Mouse (Mus musculus): ENCODE measurements around the gene Cldn19. TPM values are rescaled to one million over a fixed set of nuclear protein-coding genes. Genes with fewer than 3 reads are reported as not detected.

Gene Cldn19
- polyA plus RNA-seq, 1 experiment from 2014 or later = not detected

GRCm38 (mm10) chr4:119301777-119302176 lies 46.6 kb downstream of the Cldn19 start:
- Histone ChIP-seq H3K36me3 (ENCODE audit: control insufficient read depth, insufficient read depth, low read length) (peaks cover 2% of the 10 kb centered on the region; the same call in 1 of the 2 replicates), H3K27me3 (replicated peaks; ENCODE audit: control insufficient read depth, insufficient read depth, low read length) (no peaks in the 10 kb centered on the region), H3K4me2 (no peak overlapping the region), H3K9ac (ENCODE audit: low read depth, low read length) (no peak overlapping the region), H3K27ac (ENCODE audit: low read depth, low read length) (no peak overlapping the region), H3K4me1 (replicated peaks; ENCODE audit: control insufficient read depth, insufficient read depth, low read length) (no peaks in the 10 kb centered on the region), H3K9me3 (ENCODE audit: control insufficient read depth, low read length) (no peaks in the 10 kb centered on the region), H3K4me3 (ENCODE audit: low read depth, low read length) (no peak overlapping the region)
- DNase-seq (ENCODE audit: low spot score) (no peak), ATAC-seq (replicated peaks; ENCODE audit: low FRiP score) (no peak)
- 77% methylated on average over 3 of the region's 3 CpGs for WGBS

DNA sequence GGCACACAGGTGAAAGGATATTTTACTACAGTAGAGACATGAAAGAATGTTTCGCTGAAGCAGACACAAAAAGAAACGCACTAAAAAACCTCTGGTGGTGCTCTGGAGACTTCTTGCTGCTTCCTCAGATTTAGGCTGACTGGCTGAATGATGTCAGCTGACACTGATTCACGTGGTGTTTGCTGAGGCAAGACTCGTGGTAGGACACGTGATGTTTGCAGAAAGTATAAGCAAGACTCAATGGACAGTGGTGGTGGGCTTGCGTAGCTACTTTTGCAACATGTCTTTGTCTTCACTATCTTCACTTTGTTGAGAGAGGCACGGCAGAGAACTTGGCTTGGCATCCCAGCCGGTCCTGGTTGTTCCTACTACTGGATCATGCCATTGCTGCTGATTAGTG lies 48.1 kb downstream of the Cldn19 start:
- no peak overlapping the region for H3K4me3 ChIP-seq (ENCODE audit: low read depth, low read length)
- H3K9me3 ChIP-seq (ENCODE audit: control insufficient read depth, low read length) = no peaks in the 10 kb centered on the region
- WGBS = 86% methylated on average over 8 of the region's 8 CpGs
- DNase-seq (ENCODE audit: low spot score) (no peak), ATAC-seq (replicated peaks; ENCODE audit: low FRiP score) (no peak)
- H3K36me3 ChIP-seq (ENCODE audit: control insufficient read depth, insufficient read depth, low read length) = peaks cover 10% of the 10 kb centered on the region
- H3K27me3 ChIP-seq (replicated peaks; ENCODE audit: control insufficient read depth, insufficient read depth, low read length) = no peaks in the 10 kb centered on the region
- no peaks in the 10 kb centered on the region for H3K4me1 ChIP-seq (replicated peaks; ENCODE audit: control insufficient read depth, insufficient read depth, low read length)
- H3K4me2 ChIP-seq = no peak overlapping the region
- H3K9ac ChIP-seq (ENCODE audit: low read depth, low read length) = no peak overlapping the region
- no peak overlapping the region for H3K27ac ChIP-seq (ENCODE audit: low read depth, low read length)

DNA sequence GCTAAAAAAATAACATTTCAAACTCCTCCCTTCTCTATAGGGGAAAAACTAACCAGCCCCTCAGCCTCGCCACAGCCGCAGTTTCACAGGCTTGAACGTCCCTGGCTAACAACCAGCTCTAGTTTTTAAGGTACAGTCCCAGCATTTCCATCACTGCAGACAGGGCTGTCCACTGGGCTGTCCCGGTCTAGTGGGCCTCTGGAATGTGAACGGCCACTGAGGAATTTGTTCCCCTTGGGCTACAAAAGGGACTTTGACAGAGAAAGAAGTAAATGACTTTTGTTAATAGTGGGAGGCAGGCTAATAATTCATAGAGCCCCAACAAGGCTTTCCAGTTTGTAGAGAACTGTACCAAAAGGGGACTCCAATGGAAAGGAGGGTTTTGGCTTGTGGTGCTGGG lies 50.2 kb downstream of the Cldn19 start:
- Histone ChIP-seq H3K4me2 (no peak overlapping the region), H3K9me3 (ENCODE audit: control insufficient read depth, low read length) (no peaks in the 10 kb centered on the region), H3K4me3 (ENCODE audit: low read depth, low read length) (no peak overlapping the region), H3K27me3 (replicated peaks; ENCODE audit: control insufficient read depth, insufficient read depth, low read length) (no peaks in the 10 kb centered on the region), H3K4me1 (replicated peaks; ENCODE audit: control insufficient read depth, insufficient read depth, low read length) (no peaks in the 10 kb centered on the region), H3K9ac (ENCODE audit: low read depth, low read length) (no peak overlapping the region), H3K27ac (ENCODE audit: low read depth, low read length) (no peak overlapping the region), H3K36me3 (ENCODE audit: control insufficient read depth, insufficient read depth, low read length) (peaks cover 18% of the 10 kb centered on the region)
- ATAC-seq (replicated peaks; ENCODE audit: low FRiP score) (no peak), DNase-seq (ENCODE audit: low spot score) (no peak)
- 94% methylated on average over 5 of the region's 5 CpGs for WGBS

Other genes with a start within 250 kb of the Cldn19 start
- gene Slc2a1, start 146.7 kb upstream of the Cldn19 start, polyA plus RNA-seq (2014; fragmentation: Nextera tagmentation; extraction: Ambion mirVana) = 150 and 153 TPM in 2 replicates
- 5.4 and 8.1 TPM in 2 replicates for gene Zfp691, start 81.2 kb upstream of the Cldn19 start, polyA plus RNA-seq (2014; fragmentation: Nextera tagmentation; extraction: Ambion mirVana)
- gene Ermap, start 65.4 kb upstream of the Cldn19 start, polyA plus RNA-seq (2014; fragmentation: Nextera tagmentation; extraction: Ambion mirVana) = 263 and 274 TPM in 2 replicates
- gene Svbp, start 60.1 kb upstream of the Cldn19 start, polyA plus RNA-seq (2014; fragmentation: Nextera tagmentation; extraction: Ambion mirVana) = 169 and 174 TPM in 2 replicates
- gene Tmem269, start 37.2 kb upstream of the Cldn19 start, polyA plus RNA-seq (2014; fragmentation: Nextera tagmentation; extraction: Ambion mirVana) = not detected in 2 replicates
- gene AU022252, start 22.7 kb upstream of the Cldn19 start, polyA plus RNA-seq (2014; fragmentation: Nextera tagmentation; extraction: Ambion mirVana) = 30.7 and 33.3 TPM in 2 replicates
- 20.8 and 21.6 TPM in 2 replicates for gene P3h1, start 22.5 kb upstream of the Cldn19 start, polyA plus RNA-seq (2014; fragmentation: Nextera tagmentation; extraction: Ambion mirVana)
- gene Ybx1, start 39.2 kb downstream of the Cldn19 start, polyA plus RNA-seq (2014; fragmentation: Nextera tagmentation; extraction: Ambion mirVana) = 952 and 969 TPM in 2 replicates
- gene Ppih, start 65.1 kb downstream of the Cldn19 start, polyA plus RNA-seq (2014; fragmentation: Nextera tagmentation; extraction: Ambion mirVana) = 138 and 140 TPM in 2 replicates
- 1.6 and 3.7 TPM in 2 replicates for gene Ccdc30, start 160.1 kb downstream of the Cldn19 start, polyA plus RNA-seq (2014; fragmentation: Nextera tagmentation; extraction: Ambion mirVana)
- 29.2 and 30.8 TPM in 2 replicates for gene Ppcs, start 167.0 kb downstream of the Cldn19 start, polyA plus RNA-seq (2014; fragmentation: Nextera tagmentation; extraction: Ambion mirVana)
- gene Zmynd12, start 167.4 kb downstream of the Cldn19 start, polyA plus RNA-seq (2014; fragmentation: Nextera tagmentation; extraction: Ambion mirVana) = 0.32 TPM in 1 of 2 replicates, not detected in the other
- gene Rimkla, start 237.2 kb downstream of the Cldn19 start, polyA plus RNA-seq (2014; fragmentation: Nextera tagmentation; extraction: Ambion mirVana) = 0.34 and 0.44 TPM in 2 replicates